Mouse (Mus musculus): Measurements from ENCODE around the gene Tmem158.

Tmem158 gene

DNA sequence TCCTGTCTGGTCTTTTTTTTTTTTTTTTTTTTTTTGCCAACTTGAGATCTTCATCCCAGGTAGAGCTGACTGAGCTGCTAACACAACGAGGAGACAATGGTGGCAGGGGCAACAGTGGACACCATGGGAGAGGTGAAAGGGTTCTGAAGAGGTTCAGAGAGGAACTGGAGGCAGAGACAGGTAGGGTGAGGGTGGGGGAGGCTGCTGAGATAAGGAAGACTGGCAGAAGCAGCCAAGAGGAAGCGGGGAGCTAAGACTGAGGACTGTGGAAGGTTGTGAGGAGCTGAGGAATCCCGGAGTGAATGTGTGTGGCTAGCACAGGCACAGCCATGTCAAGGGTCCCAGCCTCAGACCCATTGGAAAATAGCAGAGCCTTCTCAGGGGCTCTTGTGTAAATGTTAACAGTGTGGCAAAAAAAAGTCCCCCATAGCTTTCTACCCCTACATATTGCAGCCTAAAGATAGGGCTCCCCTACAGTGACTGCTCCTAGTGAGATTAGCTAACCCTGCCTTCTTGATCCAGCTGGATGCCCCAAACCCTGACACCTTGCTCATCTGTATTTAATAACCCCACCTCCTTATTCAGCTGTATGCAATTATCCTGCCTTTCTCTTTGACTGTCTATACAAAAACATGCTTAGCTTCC lies 33.3 kb downstream of the Tmem158 start:
- H3K27me3 ChIP-seq (ENCODE audit: insufficient read depth, low read length): no peaks in the 10 kb centered on the region
- H3K9me3 ChIP-seq (ENCODE audit: low read length): peaks cover 42% of the 10 kb centered on the region
- H3K36me3 ChIP-seq (ENCODE audit: insufficient read depth, low read length): no peaks in the 10 kb centered on the region
- TF ChIP-seq POU5F1 (IDR thresholded peaks at IDR 0.05; ENCODE audit: borderline replicate concordance, low read length) (no peak), NANOG (IDR thresholded peaks at IDR 0.05; ENCODE audit: borderline replicate concordance, low read length) (no peak), CTCF (conservative IDR thresholded peaks at IDR 0.05; ENCODE audit: low read length) (no peak)
- no peak overlapping the region for H3K4me3 ChIP-seq (replicated peaks; ENCODE audit: low read length)
- no peaks in the 10 kb centered on the region for H3K4me1 ChIP-seq (replicated peaks; ENCODE audit: low read depth, low read length)

DNA sequence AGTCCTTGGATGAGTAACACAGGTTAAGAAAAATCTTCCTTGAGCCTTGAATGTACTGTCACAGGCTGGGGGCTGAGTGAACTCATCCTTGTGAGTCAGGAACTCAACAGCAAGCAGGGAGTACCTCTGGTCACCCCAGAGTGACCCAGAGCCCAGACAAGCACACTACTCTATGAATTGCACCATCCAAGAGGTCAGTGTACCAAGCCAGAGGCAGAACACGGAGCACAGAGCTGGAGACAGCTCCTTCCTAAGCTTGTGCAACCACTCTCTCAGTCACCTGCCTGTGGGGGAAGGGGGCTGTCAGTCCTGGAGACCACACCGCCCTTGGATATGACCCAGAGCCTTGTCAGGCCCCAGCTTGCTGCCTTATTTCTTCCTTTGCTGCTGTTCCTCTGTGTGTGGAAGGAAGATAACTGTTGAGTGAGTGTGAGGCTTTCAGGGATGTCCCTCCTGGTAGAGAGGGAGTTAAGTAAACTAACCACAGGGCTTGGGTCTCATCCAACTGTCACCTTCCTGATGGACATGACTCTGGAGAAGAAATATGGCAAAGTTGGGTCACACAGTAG lies 35.6 kb downstream of the Tmem158 start:
- TF ChIP-seq CTCF (conservative IDR thresholded peaks at IDR 0.05; ENCODE audit: low read length): no peak
- no peak for TF ChIP-seq POU5F1 (IDR thresholded peaks at IDR 0.05; ENCODE audit: borderline replicate concordance, low read length)
- TF ChIP-seq NANOG (IDR thresholded peaks at IDR 0.05; ENCODE audit: borderline replicate concordance, low read length): no peak
- Histone ChIP-seq H3K36me3 (ENCODE audit: insufficient read depth, low read length) (no peaks in the 10 kb centered on the region), H3K4me1 (replicated peaks; ENCODE audit: low read depth, low read length) (no peaks in the 10 kb centered on the region), H3K9me3 (ENCODE audit: low read length) (peaks cover 42% of the 10 kb centered on the region), H3K27me3 (ENCODE audit: insufficient read depth, low read length) (no peaks in the 10 kb centered on the region), H3K4me3 (replicated peaks; ENCODE audit: low read length) (no peak overlapping the region)

GRCm38 (mm10) chr9:123219826-123220225 lies 40.7 kb downstream of the Tmem158 start:
- Histone ChIP-seq H3K9me3 (ENCODE audit: low read length) (0 out of 2 replicates have a peak, but pooled peaks cover 4% of the 10 kb centered on the region), H3K27me3 (ENCODE audit: insufficient read depth, low read length) (peaks cover 23% of the 10 kb centered on the region), H3K4me3 (replicated peaks; ENCODE audit: low read length) (no peak overlapping the region), H3K4me1 (replicated peaks; ENCODE audit: low read depth, low read length) (peaks cover 11% of the 10 kb centered on the region), H3K36me3 (ENCODE audit: insufficient read depth, low read length) (no peaks in the 10 kb centered on the region)
- TF ChIP-seq CTCF (conservative IDR thresholded peaks at IDR 0.05; ENCODE audit: low read length) (no peak), POU5F1 (IDR thresholded peaks at IDR 0.05; ENCODE audit: borderline replicate concordance, low read length) (no peak), NANOG (IDR thresholded peaks at IDR 0.05; ENCODE audit: borderline replicate concordance, low read length) (no peak)

- no peak for TF ChIP-seq NANOG (IDR thresholded peaks at IDR 0.05; ENCODE audit: borderline replicate concordance, low read length)
- TF ChIP-seq POU5F1 (IDR thresholded peaks at IDR 0.05; ENCODE audit: borderline replicate concordance, low read length): no peak
- TF ChIP-seq CTCF (conservative IDR thresholded peaks at IDR 0.05; ENCODE audit: low read length): no peak
- Histone ChIP-seq H3K4me3 (replicated peaks; ENCODE audit: low read length) (peak within 1 kb of the TSS; percentile 81), H3K36me3 (ENCODE audit: insufficient read depth, low read length) (no peaks in the 10 kb centered on the region), H3K9me3 (ENCODE audit: low read length) (no peaks in the 10 kb centered on the region), H3K4me1 (replicated peaks; ENCODE audit: low read depth, low read length) (peaks cover 11% of the 10 kb centered on the region), H3K27me3 (ENCODE audit: insufficient read depth, low read length) (peaks cover 29% of the 10 kb centered on the region)
Observed at GRCm38 (mm10) chr9:123215621-123216440, 44.7 kb downstream of the Tmem158 start, which contains the start of gene Cdcp1. Gene Cdcp1, minus strand, starts transcription at chr9:123216038.

DNA sequence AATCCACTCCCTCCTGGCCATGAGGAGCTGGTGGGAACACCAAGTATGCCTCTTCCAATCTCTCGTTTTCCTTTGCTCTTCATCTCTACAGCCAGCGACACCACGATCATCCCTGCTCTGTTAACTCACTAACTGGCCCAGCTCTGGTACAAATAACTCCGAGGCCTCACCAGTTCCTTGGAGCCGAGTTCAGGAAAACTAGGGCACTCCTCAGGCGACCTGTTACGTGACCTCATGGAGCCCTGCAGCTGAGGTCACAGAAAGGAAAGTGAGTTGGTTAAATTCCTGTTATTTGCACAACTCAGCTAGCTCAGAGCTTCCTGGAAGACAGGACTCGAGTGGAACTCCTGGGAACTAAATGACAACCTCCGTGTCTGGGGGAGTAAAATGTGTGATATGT lies 47.2 kb downstream of the Tmem158 start:
- no peak for TF ChIP-seq NANOG (IDR thresholded peaks at IDR 0.05; ENCODE audit: borderline replicate concordance, low read length)
- no peak for TF ChIP-seq POU5F1 (IDR thresholded peaks at IDR 0.05; ENCODE audit: borderline replicate concordance, low read length)
- TF ChIP-seq CTCF (conservative IDR thresholded peaks at IDR 0.05; ENCODE audit: low read length): no peak

More for the DNA sequence above, 47.2 kb downstream of the Tmem158 start:
- Histone ChIP-seq H3K9me3 (ENCODE audit: low read length) (no peaks in the 10 kb centered on the region), H3K4me3 (replicated peaks; ENCODE audit: low read length) (no peak overlapping the region), H3K27me3 (ENCODE audit: insufficient read depth, low read length) (peaks cover 29% of the 10 kb centered on the region), H3K36me3 (ENCODE audit: insufficient read depth, low read length) (no peaks in the 10 kb centered on the region), H3K4me1 (replicated peaks; ENCODE audit: low read depth, low read length) (peaks cover 11% of the 10 kb centered on the region)

All from E14TG2a.4 (cell line).